Mouse (Mus musculus) adrenal gland, postnatal 4 days (tissue): ENCODE results near the gene Spag5. TPM values are rescaled to one million over a fixed set of nuclear protein-coding genes. Genes with fewer than 3 reads are reported as not detected.
"Not testable (repeated sequence)": the region's sequence is repeated elsewhere in the genome, so short reads cannot be mapped to it uniquely, and the experiment has no call there.

ENCODE experiments used
- DNase-seq, 2 experiments: peaks; one replicate each; pipeline ENCODE4 v3.0.0; 2021 to 2022; ENCODE audit warnings: low spot score in 2 of 2, mixed read lengths in 2 of 2
- long read RNA-seq, 2 experiments: library from polyadenylated mRNA; stranded (forward); transcript quantifications; one replicate each; pipeline ENCODE4 v2.0.0; 2021
- total RNA-seq, 2 experiments: library from RNA; stranded (reverse); gene quantifications; 2 replicates each; pipeline ENCODE4 v1.2.3; 2021

Gene Spag5
- 10 to 100 TPM; 28.8 to 31.5 TPM for total RNA-seq
- long read RNA-seq, experiment 1, partial matches to known transcripts: 1 of 3 reads
- long read RNA-seq, experiment 1, other reads (novel, unspliced or antisense): 2 of 3 reads
- long read RNA-seq, experiment 2, partial matches to known transcripts: 2 of 5 reads
- long read RNA-seq, experiment 2, other reads (novel, unspliced or antisense): 3 of 5 reads

DNA sequence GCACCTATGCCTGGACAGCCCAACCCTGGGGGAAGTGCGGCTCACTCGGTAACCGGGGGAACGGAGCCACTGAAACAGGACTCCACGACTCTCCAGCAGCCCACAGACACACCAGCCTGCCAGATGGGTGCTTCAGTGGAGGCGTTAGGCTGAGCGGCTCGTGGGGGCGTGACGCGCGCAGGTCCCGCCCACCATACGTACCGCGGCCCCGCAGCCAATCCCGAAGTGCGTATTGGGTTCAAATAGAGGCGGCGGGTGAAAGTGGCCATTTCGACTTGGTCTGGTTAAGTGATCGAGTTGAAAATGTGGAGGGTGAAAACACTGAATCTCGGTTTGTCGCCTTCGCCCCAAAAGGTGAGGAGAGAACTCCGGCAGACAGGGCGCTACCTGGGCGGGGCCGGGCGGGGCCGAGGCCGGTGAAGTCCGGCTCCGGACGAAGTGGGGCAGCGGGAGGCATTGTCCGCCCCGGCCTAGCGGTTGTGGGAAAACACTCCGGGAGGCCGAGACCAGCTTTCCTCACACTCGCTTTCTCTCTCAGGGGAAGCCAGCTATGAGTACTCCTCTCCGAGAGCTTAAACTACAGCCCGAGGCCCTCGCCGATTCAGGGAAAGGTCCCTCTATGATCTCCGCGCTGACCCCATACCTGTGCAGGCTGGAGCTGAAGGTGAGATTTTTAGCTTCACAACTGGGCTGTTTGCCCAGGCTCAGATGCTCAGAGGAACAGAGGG, at the start of gene Spag5:
Spag5 (plus strand) TSS at position 173 of the 728 bp plus-strand sequence.
- DNase-seq: peak; percentile 67 to 80

- no peak for DNase-seq
These were observed 44.7 kb upstream of the Spag5 start for GRCm38 (mm10) chr11:78256618-78257017.

DNA sequence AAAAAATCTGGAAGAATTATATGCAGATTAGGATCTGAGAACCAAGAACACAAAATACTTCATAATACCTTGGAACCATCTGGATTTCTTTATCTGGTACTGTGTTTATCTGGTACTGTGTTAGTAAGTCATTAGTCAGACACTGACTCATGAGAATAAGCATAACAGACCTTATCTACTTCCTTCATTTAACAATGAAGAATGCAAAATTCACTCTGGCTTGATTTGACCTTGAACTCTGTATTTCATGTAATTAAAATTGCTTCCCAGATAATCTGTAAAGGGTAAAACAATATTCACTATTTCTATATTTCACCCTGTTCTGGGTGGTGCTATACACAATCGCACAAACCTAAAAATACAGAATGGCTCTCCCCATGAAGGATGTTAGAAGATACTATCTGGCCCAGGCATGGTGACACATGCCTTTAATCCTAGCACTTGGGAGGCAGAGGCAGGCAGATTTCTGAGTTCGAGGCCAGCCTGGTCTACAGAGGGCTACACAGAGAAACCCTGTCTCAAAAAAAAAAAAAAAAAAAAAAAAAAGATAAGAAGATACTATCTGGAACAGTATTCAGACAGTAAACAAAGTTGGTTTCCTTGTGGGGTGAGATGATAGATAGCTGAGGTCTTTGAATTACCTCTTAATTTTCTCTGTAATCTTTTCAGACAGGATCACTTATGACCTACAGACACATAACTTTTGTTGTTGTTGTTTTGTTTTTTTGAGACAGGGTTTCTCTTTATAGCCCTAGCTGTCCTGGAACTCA, 40.7 kb upstream of the Spag5 start:
- no peak for DNase-seq

DNA sequence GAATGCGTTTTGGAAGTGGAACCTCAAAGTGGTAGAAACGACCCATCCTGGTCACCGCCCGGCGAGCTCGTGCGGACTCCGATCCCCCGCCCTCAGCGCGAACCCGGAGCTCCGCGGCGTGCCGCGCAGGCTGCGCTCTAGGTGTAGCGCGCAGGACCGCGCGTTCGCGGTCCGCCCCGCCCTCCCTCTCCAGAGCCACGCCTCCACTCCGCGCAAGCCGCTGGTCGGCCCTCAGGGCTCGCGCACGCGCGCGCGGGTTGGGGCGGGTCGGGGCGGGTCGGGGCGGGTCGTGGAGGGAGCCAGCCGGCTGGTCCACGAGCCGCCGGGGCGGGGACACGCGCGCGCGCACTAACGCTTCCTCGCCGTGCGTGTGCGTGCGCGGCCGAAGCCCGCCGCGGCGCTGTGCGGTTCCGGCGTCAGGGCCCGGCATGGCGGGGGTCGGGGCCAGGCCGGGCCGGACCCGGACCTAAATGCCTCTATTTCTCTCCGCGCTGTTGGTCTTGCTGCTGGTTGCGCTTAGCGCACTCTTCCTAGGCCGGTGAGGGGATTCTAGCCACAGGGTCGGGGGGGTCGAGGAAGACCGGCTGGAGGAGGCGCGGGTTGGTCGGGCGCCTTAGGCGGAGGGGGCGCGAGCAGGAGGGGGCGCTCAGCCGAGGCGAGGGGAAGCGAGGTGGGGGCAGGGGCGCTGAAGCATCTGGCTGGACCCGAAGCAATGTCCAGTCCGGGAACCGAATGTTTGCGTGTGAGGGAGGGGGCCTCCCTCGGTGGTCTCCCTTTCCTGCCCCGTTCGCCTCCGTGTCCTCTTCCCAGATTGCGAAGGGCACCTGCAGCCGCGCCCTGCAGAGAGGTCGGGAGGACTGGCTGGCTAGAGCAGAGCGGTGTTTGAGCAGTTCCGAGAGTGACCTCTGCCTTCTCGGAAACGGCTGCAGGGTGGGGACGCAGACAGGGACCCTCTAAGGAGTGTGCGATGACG, 39.7 kb upstream of the Spag5 start, which contains the start of gene 2610507B11Rik:
2610507B11Rik (plus strand) TSS at position 373 of the 973 bp plus-strand sequence.
- DNase-seq: peak; percentile 82 to 89

DNA sequence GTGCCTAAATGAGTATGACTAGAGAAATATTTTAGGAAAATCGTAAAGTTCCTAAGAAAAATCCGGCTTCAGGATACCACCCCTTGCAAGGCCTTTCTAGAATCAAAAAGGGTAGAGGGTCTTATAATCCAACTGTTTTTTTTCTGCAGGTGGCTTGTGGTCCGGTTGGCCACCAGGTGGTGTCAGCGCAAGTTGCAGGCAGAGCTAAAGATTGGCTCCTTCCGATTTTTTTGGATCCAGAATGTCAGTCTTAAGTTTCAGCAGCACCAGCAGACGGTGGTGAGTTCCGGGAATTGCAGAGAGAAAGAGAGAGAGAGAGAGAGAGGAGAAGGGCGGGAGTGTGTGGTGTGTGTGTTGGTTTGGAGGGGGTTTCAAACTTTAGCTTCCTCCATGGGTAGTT, 38.8 kb upstream of the Spag5 start:
- DNase-seq: peak in 1 of 2 experiments; percentile 20

- DNase-seq: no peak
These were observed 35.8 kb upstream of the Spag5 start for GRCm38 (mm10) chr11:78265571-78265970.

GRCm38 (mm10) chr11:78271986-78272385, 29.3 kb upstream of the Spag5 start:
- DNase-seq: no peak

DNA sequence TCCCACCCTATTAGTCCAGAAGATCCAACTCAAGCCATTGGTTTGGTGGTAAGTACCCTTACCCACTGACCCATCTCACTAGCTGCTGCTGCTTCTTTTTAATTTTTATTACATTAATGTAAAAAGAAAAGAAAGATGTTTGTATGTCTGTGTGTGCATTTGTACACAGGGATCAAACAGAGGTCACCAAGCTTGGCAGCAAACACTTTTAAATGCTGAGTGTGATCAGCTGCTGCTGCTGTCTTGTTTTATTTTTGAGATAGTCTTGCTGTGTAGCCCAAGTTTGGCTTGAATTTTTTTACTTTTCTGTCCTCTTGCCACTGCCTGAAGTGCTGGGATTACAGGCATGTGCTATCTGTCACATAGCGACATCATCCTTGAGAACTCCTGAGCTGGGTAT, 25.7 kb upstream of the Spag5 start:
- no peak for DNase-seq

DNA sequence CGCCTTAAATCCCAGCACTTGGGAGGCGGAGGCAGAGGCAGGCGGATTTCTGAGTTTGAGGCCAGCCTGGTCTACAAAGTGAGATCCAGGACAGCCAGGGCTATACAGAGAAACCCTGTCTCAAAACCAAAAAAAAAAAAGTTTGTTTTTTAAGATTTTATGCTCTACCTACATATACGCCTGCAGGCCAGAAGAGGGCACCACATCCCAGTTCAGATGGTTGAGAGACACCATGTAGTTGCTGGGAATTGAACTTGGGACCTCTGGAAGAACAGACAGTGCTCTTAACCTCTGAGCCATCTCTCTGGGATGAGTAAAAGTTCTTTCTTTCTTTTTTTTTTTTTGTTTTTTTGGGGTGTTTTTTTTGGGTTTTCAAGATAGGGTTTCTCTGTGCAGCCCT, 25.2 kb upstream of the Spag5 start:
- not testable (repeated sequence) for DNase-seq

- no peak for DNase-seq
These were observed 22.5 kb upstream of the Spag5 start for GRCm38 (mm10) chr11:78278853-78279252.

- DNase-seq: no peak
These were observed 21.7 kb upstream of the Spag5 start for GRCm38 (mm10) chr11:78279586-78279985.

GRCm38 (mm10) chr11:78289146-78289763, 12.1 kb upstream of the Spag5 start:
- DNase-seq: no peak

GRCm38 (mm10) chr11:78290654-78291053, 10.7 kb upstream of the Spag5 start, which contains the start of gene BC030499:
Gene BC030499 (plus strand): TSS chr11:78290841.
- no peak for DNase-seq

DNA sequence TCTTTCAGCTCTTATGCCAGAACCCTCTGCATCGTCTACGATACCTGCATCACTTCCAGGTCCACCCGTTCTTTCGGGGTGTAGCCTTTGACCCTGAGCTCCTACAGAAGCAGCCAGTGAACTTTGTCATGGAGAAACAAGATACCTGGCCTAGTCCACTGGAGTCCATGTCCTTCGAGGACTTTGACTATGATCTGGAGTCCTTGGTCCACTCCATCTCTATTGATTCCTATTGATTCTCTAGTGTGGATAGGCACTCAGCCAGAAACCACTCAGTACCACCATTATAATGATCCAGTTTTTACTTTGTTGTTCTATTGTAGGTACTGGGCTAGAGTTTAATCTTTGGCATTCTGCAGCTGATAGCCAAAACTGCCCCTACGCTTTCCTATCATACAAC, 6.7 kb upstream of the Spag5 start:
- no peak for DNase-seq

- DNase-seq: no peak
These were observed 412 bp upstream of the Spag5 start for GRCm38 (mm10) chr11:78300917-78301316.

- no peak for DNase-seq
These were observed 3.9 kb downstream of the Spag5 start for GRCm38 (mm10) chr11:78305272-78305671.

GRCm38 (mm10) chr11:78310861-78311511, 9.7 kb downstream of the Spag5 start:
- no peak for DNase-seq

GRCm38 (mm10) chr11:78313662-78314061, 12.3 kb downstream of the Spag5 start:
- DNase-seq: no peak

GRCm38 (mm10) chr11:78318411-78318810, 17.1 kb downstream of the Spag5 start:
- DNase-seq: no peak
